Mouse (Mus musculus) hindbrain, embryonic 14.5 days (tissue): Measurements from ENCODE around the gene Erc1. TPM values are rescaled to one million over a fixed set of nuclear protein-coding genes. Genes with fewer than 3 reads are reported as not detected.

Experiments
- ATAC-seq: fragments of 200-750 bp; cut with Nextera tagmentation; 2 replicates; pipeline ENCODE4 v1.8.0; 2017; ENCODE audit warnings: moderate number of reproducible peaks, mild to moderate bottlenecking, moderate TSS enrichment, moderate library complexity; ENCODE audit not compliant: low FRiP score
- DNase-seq: peaks from one replicate; pipeline ENCODE4 v3.0.0-alpha.2; 2015; ENCODE audit warnings: low spot score
- H3K27ac ChIP-seq: fragments of 300-500 bp; sonication (generic); 2 replicates; pipeline ENCODE4 v1.5.1; 2014; ENCODE audit warnings: mild to moderate bottlenecking, moderate library complexity
- H3K27me3 ChIP-seq: fragments of 300-500 bp; sonication (generic); 2 replicates; pipeline ENCODE4 v1.6.1; 2014; ENCODE audit warnings: mild to moderate bottlenecking, low read length, mixed read lengths; ENCODE audit not compliant: control insufficient read depth, insufficient read depth
- H3K36me3 ChIP-seq: fragments of 300-500 bp; sonication (generic); replicated peaks from 2 replicates; pipeline ENCODE4 v1.6.1; 2014; ENCODE audit not compliant: control insufficient read depth, insufficient read depth
- H3K4me1 ChIP-seq: fragments of 300-500 bp; sonication (generic); replicated peaks from 2 replicates; pipeline ENCODE4 v1.6.1; 2014; ENCODE audit warnings: antibody characterized with exemption, low read length, mixed read lengths; ENCODE audit not compliant: control insufficient read depth, insufficient read depth
- H3K4me2 ChIP-seq: fragments of 300-500 bp; sonication (generic); replicated peaks from 2 replicates; pipeline ENCODE4 v1.6.1; 2014; ENCODE audit warnings: mild to moderate bottlenecking, moderate library complexity
- H3K4me3 ChIP-seq: fragments of 300-500 bp; sonication (generic); replicated peaks from 2 replicates; pipeline ENCODE4 v1.5.1; 2014; ENCODE audit warnings: mild to moderate bottlenecking, low read length
- H3K9ac ChIP-seq: fragments of 300-500 bp; sonication (generic); 2 replicates; pipeline ENCODE4 v1.6.1; 2014
- H3K9me3 ChIP-seq: fragments of 300-500 bp; sonication (generic); 2 replicates; pipeline ENCODE4 v1.6.1; 2016; ENCODE audit warnings: low read length; ENCODE audit not compliant: control insufficient read depth
- WGBS: fragments of 180-500 bp; shearing (Covaris S2); extraction: QIAGEN DNeasy Blood & Tissue Kit; methylation state at CpG from one replicate; pipeline ENCODE4 v1.1.7; 2014; 5-methylcytosine and 5-hydroxymethylcytosine counted together
- polyA plus RNA-seq: library from polyadenylated mRNA; unstranded; fragments of >200 nt; fragmentation: Nextera tagmentation; extraction: Ambion mirVana; gene quantifications from 2 replicates; pipeline ENCODE4 v1.2.1, GENCODE M21; 2014

Erc1 gene
- polyA plus RNA-seq, 1 experiment from 2014 or later: 64.8 TPM

DNA sequence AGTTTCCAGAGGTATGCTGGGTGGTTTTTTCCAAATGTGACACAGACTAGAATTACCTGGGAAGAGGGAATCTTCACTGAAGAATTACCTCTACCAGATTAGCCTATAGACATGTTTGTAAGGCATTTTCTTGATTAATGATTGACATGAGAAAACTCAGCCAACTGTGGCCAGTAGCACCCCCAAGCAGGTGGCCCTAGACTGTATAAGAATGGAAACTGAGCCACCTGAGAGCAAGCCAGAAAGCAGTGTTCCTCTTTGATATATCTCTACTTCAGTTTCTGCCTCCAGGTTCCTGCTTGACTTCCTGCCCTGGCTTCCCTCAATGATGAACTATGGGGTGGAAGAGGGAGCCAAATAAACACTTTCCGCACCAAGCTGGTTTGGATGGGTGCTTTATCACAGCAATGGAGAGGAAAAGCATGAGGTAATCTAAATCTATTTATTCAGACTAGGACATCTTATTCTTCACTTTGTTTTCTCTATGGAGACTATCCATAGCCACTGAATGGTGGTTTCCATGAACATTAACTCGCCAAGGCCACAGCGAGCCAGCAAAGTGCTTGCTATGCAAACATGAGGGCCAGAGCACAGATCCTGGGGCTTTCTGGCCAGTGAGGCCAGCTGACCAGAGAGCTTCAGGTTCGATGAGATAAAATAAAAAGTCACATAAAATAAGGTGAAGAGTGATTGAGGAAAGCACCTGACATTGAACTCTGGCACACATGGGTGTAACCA is 109.2 kb downstream of the Erc1 start:
- DNase-seq: no peak
- WGBS: 95% methylated on average over 4 of the region's 4 CpGs
- no peaks in the 10 kb centered on the region for H3K9me3 ChIP-seq
- no peak overlapping the region for H3K27ac ChIP-seq
- H3K4me2 ChIP-seq: no peak overlapping the region
- peaks cover 26% of the 10 kb centered on the region for H3K36me3 ChIP-seq
- peaks cover 4% of the 10 kb centered on the region; the same call in 1 of the 2 replicates for H3K4me1 ChIP-seq
- no peaks in the 10 kb centered on the region for H3K27me3 ChIP-seq
- no peak overlapping the region for H3K4me3 ChIP-seq
- no peak for ATAC-seq
- H3K9ac ChIP-seq: no peak overlapping the region

DNA sequence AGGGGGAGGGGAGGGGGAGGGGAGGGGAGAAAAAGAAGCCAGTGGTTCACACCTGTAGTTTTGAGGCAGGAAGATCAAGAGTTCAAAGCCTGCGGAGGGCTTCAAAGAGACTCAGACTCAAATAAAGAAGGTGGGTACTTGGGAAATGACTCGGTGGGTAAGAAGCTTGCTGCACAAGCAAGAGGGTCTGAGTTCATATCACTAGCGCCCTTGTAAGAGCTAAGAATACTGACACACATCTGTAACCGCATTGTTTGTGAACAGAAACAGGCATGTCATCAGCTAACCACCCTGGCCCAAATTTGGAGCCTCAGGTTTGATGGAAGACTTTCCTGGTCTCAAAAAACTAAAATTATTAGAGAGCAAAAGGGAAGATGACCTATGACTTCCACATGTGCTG is 110.3 kb downstream of the Erc1 start:
- Histone ChIP-seq H3K4me2 (no peak overlapping the region), H3K36me3 (peaks cover 20% of the 10 kb centered on the region), H3K27me3 (no peaks in the 10 kb centered on the region), H3K27ac (no peak overlapping the region), H3K9me3 (no peaks in the 10 kb centered on the region), H3K9ac (no peak overlapping the region), H3K4me3 (no peak overlapping the region), H3K4me1 (peaks cover 4% of the 10 kb centered on the region; the same call in 1 of the 2 replicates)
- 97% methylated on average over 4 of the region's 4 CpGs for WGBS
- DNase-seq: no peak
- no peak for ATAC-seq

DNA sequence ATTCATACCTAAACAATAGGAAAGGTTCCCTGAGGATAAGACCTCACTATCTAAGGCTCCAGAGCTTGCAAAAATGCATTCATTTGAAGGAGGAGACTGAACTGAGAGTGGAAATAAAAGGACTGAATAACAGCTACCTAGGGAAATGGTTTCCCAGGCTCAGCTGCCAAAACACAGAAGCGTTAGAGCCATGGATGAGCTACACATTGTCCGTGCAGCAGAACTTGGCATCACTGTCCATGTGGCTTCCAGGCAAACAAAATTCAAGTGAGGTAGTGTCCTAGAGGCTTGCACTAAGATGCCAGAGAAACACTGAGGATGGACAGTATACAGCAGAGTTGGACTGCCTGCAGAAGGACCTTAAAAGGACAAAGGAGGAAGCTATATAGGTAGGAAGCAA is 112.0 kb downstream of the Erc1 start:
- no peak overlapping the region for H3K27ac ChIP-seq

DNA sequence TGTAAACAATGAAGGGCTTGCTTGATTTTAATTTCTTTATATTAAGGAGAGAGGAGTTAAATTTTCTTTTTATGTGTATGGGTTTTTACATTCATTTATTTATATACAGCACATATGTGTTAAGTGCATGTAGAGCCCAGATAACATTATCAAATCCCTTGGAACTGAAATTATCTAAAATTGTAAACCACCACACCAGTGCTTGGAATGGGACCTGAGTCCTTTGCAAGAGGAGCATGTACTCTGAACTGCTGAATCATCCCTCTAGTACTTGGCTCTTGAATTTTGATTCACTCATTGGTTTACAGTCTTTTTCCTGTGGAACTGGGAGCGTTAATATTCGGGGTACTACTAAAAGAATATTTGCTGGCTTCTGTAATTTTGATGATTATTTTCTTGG is 116.8 kb downstream of the Erc1 start:
- 94% methylated on average over 2 of the region's 2 CpGs for WGBS
- no peak overlapping the region for H3K27ac ChIP-seq
- no peak for ATAC-seq
- no peak overlapping the region for H3K4me2 ChIP-seq
- 0 out of 2 replicates have a peak, but pooled peaks cover 9% of the 10 kb centered on the region for H3K36me3 ChIP-seq
- H3K4me3 ChIP-seq: no peak overlapping the region
- no peak overlapping the region for H3K9ac ChIP-seq
- no peak for DNase-seq
- peaks cover 3% of the 10 kb centered on the region; the same call in 1 of the 2 replicates for H3K4me1 ChIP-seq
- H3K27me3 ChIP-seq: no peaks in the 10 kb centered on the region
- no peaks in the 10 kb centered on the region for H3K9me3 ChIP-seq

More for the DNA sequence above, 112.0 kb downstream of the Erc1 start:
- no peaks in the 10 kb centered on the region for H3K27me3 ChIP-seq
- H3K36me3 ChIP-seq: peaks cover 8% of the 10 kb centered on the region; the same call in 1 of the 2 replicates
- peaks cover 4% of the 10 kb centered on the region; the same call in 1 of the 2 replicates for H3K4me1 ChIP-seq
- no peak overlapping the region for H3K4me3 ChIP-seq
- WGBS: 65% methylated on average over 2 of the region's 2 CpGs
- H3K9ac ChIP-seq: no peak overlapping the region
- DNase-seq: no peak
- no peak overlapping the region for H3K4me2 ChIP-seq
- no peak for ATAC-seq
- no peaks in the 10 kb centered on the region for H3K9me3 ChIP-seq

DNA sequence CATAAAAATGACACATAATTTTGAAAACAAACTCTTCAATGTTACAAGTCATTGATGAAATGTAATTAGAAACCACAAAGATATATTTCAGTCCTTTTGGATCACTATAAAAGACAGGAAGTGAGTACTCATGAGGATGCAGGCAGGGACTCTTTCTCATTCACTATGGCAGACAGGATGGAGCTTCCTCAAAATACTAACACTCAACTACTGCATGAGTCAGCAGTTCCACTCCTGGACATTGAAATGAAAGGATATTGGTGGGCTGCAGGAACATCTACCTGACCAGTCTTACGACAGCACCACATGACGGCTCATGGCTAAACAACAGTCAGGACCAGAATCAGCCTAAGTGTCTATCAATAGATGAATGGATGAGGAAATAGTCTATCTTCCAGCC is 132.7 kb downstream of the Erc1 start:
- H3K27ac ChIP-seq: no peak overlapping the region
- H3K4me2 ChIP-seq: no peak overlapping the region
- no peaks in the 10 kb centered on the region for H3K27me3 ChIP-seq
- 93% methylated on average over 2 of the region's 2 CpGs for WGBS
- ATAC-seq: no peak
- no peaks in the 10 kb centered on the region for H3K9me3 ChIP-seq
- H3K4me1 ChIP-seq: no peaks in the 10 kb centered on the region
- H3K36me3 ChIP-seq: peaks cover 9% of the 10 kb centered on the region; the same call in 1 of the 2 replicates
- H3K4me3 ChIP-seq: no peak overlapping the region
- DNase-seq: no peak
- no peak overlapping the region for H3K9ac ChIP-seq

DNA sequence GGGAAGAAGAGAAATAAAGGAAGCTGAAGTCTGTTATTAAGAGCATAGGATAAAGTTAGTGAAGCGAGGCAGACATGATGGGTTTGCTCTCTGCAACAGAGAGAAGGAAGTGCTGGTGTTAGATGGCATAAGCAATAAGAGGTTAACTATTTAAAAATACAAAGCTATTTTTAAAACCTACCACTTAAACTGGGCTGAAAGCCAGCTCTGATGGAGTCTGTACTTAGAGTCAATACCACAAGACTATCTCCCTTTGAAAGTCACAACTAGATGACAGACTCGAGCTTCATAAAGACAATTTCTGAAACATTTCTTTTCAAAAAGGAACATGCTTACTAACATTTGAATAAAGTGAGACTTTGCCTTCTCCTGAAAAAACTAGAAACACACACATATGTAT is 134.0 kb downstream of the Erc1 start:
- no peak for DNase-seq
- Histone ChIP-seq H3K4me2 (no peak overlapping the region), H3K27me3 (no peaks in the 10 kb centered on the region), H3K9me3 (no peaks in the 10 kb centered on the region), H3K4me3 (no peak overlapping the region), H3K9ac (no peak overlapping the region), H3K36me3 (peaks cover 5% of the 10 kb centered on the region; the same call in 1 of the 2 replicates), H3K27ac (no peak overlapping the region), H3K4me1 (no peaks in the 10 kb centered on the region)
- no peak for ATAC-seq
- WGBS: 94% methylated on average over 2 of the region's 2 CpGs

DNA sequence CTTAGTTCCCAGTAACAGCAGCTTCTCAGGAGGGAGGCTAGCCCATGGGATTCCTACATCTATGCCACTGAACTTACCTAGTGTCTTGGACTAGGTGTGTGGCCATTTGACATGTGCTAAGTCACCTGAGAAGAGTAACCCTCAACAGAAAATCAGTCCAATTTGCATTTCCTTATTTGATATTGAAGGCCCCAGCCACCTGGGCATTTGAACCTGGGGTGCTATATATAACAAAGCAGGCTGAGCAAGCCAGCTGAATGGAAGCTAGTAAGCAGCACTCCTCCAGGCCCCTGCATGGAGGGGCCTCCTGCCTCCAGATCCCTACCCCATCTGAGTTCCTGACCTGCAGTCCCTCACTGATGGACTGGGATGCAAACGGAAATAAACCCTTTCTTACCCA is 135.5 kb downstream of the Erc1 start:
- Histone ChIP-seq H3K4me2 (no peak overlapping the region), H3K27ac (no peak overlapping the region), H3K9ac (no peak overlapping the region), H3K4me1 (no peaks in the 10 kb centered on the region), H3K27me3 (no peaks in the 10 kb centered on the region), H3K36me3 (peaks cover 5% of the 10 kb centered on the region; the same call in 1 of the 2 replicates), H3K9me3 (no peaks in the 10 kb centered on the region), H3K4me3 (no peak overlapping the region)
- DNase-seq (no peak), ATAC-seq (no peak)
- 89% methylated on average over 1 of the region's 1 CpGs for WGBS

DNA sequence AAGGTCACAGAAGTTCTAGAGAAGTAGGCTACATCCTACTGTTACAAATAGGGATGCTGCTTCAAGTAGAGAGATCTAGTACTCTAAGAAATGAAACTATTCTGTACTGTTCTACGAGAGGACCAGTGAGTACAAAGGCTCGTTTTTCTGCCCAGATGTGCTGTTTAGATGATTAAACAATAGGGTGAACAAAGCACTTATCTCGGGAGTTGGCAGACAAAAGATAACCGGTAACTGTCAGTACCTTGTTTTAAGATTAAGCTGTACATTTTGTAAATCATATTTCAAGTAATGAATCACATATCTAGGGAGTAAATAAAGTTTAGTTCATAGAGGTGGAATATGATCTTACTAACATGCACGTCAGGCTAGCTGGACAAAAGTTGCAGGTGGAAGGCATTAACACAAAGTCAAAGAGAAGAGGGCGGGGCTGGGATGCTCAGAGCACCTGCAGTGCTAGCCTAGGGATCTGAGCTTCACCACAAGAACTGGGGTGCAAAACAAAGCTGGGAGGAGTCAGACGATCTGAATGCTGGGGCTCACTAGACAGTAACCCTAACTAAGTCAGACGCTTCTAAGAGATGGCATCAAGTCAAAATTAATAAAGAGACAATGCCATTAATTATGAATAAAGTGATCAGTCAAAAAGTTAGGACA is 136.2 kb downstream of the Erc1 start:
- 80% methylated on average over 8 of the region's 8 CpGs for WGBS
- H3K9ac ChIP-seq: no peak overlapping the region
- no peaks in the 10 kb centered on the region for H3K9me3 ChIP-seq
- peaks cover 7% of the 10 kb centered on the region; the same call in 1 of the 2 replicates for H3K36me3 ChIP-seq
- no peak overlapping the region for H3K4me3 ChIP-seq
- no peak overlapping the region for H3K27ac ChIP-seq
- H3K27me3 ChIP-seq: no peaks in the 10 kb centered on the region
- H3K4me1 ChIP-seq: no peaks in the 10 kb centered on the region
- ATAC-seq: no peak
- DNase-seq: no peak
- no peak overlapping the region for H3K4me2 ChIP-seq

DNA sequence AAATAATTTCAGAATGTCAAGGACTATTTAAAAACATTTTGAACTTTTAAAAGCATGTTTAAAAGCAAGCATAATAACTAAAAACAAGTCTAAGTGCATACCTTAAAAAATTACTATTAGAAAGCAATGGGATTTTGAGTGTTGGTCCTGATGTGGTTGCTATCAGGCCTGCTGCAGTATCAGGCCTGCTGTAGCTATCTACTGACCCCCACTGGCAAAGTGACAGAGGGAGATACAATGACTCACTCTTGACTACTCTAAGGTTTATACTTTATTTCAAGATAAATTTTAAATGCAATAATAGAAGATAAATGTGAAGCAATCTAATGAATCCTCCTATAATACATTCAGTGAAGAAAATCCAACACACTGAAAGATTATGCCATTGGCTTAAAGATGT is 138.4 kb downstream of the Erc1 start:
- Histone ChIP-seq H3K9ac (no peak overlapping the region), H3K36me3 (peaks cover 22% of the 10 kb centered on the region; the same call in 1 of the 2 replicates), H3K4me3 (no peak overlapping the region), H3K4me2 (no peak overlapping the region), H3K9me3 (no peaks in the 10 kb centered on the region), H3K4me1 (no peaks in the 10 kb centered on the region), H3K27ac (no peak overlapping the region), H3K27me3 (no peaks in the 10 kb centered on the region)
- DNase-seq (peak; percentile 37), ATAC-seq (no peak)
